Mouse (Mus musculus) bone marrow, adult 2 months (tissue): ENCODE data around the gene Ecd.

Source experiments
- CTCF ChIP-seq: fragments of 200-500 bp; IDR thresholded peaks from 2 replicates; pipeline ENCODE4 v1.5.1; 2011; ENCODE audit warnings: low read length, control low read depth; ENCODE audit not compliant: control insufficient read depth, insufficient read depth
- POLR2A ChIP-seq: fragments of 200-500 bp; IDR thresholded peaks from 2 replicates; pipeline ENCODE4 v1.6.1; 2011; ENCODE audit warnings: low read depth, mild to moderate bottlenecking, control low read depth, low read length, borderline replicate concordance; ENCODE audit not compliant: control insufficient read depth

- TF ChIP-seq POLR2A: no peak
- TF ChIP-seq CTCF: no peak
Observed at GRCm38 (mm10) chr14:20363230-20363629, 15.3 kb upstream of the Ecd start.
